Mouse (Mus musculus): ENCODE measurements around the gene Mpeg1. TPM values are rescaled to one million over a fixed set of nuclear protein-coding genes. Genes with fewer than 3 reads are reported as not detected.

The Mpeg1 gene
- polyA plus RNA-seq, 1 experiment from 2014 or later: 1.0 TPM

DNA sequence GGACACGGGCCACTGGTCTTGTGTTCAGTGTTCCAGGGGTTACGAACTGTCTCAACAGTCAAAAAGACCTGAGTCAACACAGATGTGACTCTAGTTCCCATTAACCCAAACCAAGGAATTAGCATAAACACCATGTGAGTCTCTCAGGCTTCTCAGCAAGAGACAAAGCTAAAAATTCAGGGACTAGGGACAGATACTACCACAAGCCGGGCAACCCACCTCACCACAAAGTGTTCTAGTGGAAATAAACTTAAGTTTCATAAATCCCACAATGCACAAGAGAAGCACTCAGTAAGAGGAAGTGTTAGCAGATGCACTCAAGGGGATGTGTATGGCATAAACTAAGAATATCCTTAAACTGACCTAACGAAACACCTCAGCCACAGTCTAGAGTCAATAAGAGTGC, 25.6 kb upstream of the Mpeg1 start:
- Histone ChIP-seq H3K4me2 (replicated peaks; ENCODE audit: low read depth, low read length) (no peak overlapping the region), H3K4me3 (ENCODE audit: low read depth, low read length) (no peak overlapping the region), H3K9ac (ENCODE audit: low read depth, low read length) (no peak overlapping the region), H3K27me3 (ENCODE audit: control insufficient read depth, insufficient read depth, low read length) (no peaks in the 10 kb centered on the region), H3K36me3 (ENCODE audit: control insufficient read depth, insufficient read depth, low read length) (no peaks in the 10 kb centered on the region), H3K4me1 (replicated peaks; ENCODE audit: control insufficient read depth, insufficient read depth, low read length) (no peaks in the 10 kb centered on the region), H3K27ac (ENCODE audit: low read depth, low read length) (no peak overlapping the region), H3K9me3 (ENCODE audit: control insufficient read depth, low read length) (no peaks in the 10 kb centered on the region)
- no peak for ATAC-seq (ENCODE audit: low FRiP score)
- WGBS: 80% methylated on average over 4 of the region's 4 CpGs
- DNase-seq (ENCODE audit: low spot score): no peak

DNA sequence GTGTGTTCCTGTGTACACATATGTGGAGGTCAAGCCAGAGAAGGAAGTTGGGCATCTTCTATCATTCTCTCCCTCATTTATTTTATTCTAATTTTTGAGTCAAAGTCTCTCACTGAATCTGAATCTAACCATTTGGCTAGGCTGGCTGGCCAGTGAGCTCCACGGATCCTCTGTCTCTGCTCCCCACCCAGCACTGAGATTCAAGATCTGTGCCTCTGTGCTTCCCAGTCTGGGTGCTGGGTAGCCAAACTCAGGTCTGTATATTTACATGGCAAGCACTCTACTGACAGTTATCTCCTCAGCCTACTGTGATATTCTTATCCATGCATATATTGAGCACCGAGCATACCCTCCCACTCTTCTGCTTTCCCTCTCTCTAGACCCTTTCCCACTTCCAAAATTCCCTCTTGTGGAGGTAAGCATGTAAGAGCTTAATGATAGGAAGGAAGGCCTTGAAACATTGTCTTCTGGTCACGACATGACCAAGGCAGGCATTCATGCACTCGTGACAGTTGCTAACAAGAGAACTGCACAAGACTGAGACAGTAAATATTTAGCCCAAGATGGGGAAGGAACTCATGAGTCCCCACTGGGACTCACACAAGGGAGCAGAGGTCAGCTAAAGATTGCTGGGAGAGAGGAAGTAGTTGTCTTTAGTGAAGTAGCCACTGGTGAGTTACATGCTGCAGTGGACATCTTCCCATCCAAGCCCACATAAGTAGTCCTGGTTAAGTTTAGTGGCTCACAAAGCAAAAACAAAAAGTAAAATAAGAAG, 24.6 kb upstream of the Mpeg1 start:
- Histone ChIP-seq H3K9me3 (ENCODE audit: control insufficient read depth, low read length) (no peaks in the 10 kb centered on the region), H3K36me3 (ENCODE audit: control insufficient read depth, insufficient read depth, low read length) (no peaks in the 10 kb centered on the region), H3K4me2 (replicated peaks; ENCODE audit: low read depth, low read length) (no peak overlapping the region), H3K27me3 (ENCODE audit: control insufficient read depth, insufficient read depth, low read length) (no peaks in the 10 kb centered on the region), H3K4me3 (ENCODE audit: low read depth, low read length) (no peak overlapping the region), H3K27ac (ENCODE audit: low read depth, low read length) (no peak overlapping the region), H3K9ac (ENCODE audit: low read depth, low read length) (no peak overlapping the region), H3K4me1 (replicated peaks; ENCODE audit: control insufficient read depth, insufficient read depth, low read length) (no peaks in the 10 kb centered on the region)
- DNase-seq (ENCODE audit: low spot score) (no peak), ATAC-seq (ENCODE audit: low FRiP score) (no peak)
- 81% methylated on average over 4 of the region's 4 CpGs for WGBS

DNA sequence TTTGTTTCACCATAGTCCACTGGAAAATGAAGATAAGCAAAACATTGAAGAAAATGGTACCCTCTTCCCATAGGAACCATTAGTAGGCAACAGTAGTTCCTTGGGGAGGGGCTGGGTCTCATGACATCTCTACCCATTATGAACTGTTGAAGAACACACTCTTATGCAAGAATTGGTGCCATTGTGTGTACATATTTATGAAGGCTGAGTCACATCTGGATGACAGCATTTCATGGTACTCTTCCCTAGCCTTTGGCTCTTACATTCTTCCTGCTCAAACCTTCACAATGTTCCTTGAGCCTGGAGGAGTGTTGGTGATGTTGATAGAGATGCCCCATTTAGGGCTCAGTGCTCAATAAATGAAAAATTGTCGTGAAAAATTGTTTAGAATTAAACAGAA, 21.0 kb upstream of the Mpeg1 start:
- no peak overlapping the region for H3K27ac ChIP-seq (ENCODE audit: low read depth, low read length)
- H3K9me3 ChIP-seq (ENCODE audit: control insufficient read depth, low read length): no peaks in the 10 kb centered on the region
- no peaks in the 10 kb centered on the region for H3K36me3 ChIP-seq (ENCODE audit: control insufficient read depth, insufficient read depth, low read length)
- H3K27me3 ChIP-seq (ENCODE audit: control insufficient read depth, insufficient read depth, low read length): no peaks in the 10 kb centered on the region
- no peak for ATAC-seq (ENCODE audit: low FRiP score)
- 67% methylated on average over 1 of the region's 1 CpGs for WGBS
- H3K4me1 ChIP-seq (replicated peaks; ENCODE audit: control insufficient read depth, insufficient read depth, low read length): no peaks in the 10 kb centered on the region
- H3K9ac ChIP-seq (ENCODE audit: low read depth, low read length): no peak overlapping the region
- H3K4me2 ChIP-seq (replicated peaks; ENCODE audit: low read depth, low read length): no peak overlapping the region
- H3K4me3 ChIP-seq (ENCODE audit: low read depth, low read length): no peak overlapping the region
- DNase-seq (ENCODE audit: low spot score): no peak

DNA sequence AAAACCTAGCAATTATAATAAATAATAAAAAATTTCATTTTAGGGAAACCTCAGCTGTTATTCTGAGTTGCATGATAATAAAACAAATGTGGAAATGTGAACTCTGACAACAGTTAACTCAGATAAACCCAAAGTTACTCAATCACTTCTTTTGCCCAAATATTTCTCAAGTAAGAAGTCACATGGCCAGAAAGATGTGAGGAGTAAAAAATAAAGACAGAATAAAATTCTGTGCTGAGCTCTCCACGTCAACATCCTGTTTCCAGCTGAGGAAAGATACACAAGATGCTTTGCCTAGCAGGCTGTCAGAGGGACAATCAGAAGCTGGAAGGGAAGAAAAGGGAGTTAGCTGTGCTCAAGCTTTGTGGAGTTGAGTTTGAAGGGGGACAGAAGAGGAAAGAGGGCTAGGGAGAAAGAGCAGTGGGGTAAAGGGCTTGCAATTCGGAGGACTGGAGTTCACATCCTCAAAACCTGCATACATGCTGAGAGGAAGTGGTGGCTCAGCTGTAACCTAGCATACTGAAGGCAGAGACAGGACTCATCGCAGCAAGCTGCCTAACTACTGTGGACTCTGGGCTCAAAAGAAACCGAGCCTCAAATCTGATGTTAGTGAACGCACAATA, 20.4 kb upstream of the Mpeg1 start:
- ATAC-seq (ENCODE audit: low FRiP score) (no peak), DNase-seq (ENCODE audit: low spot score) (no peak)
- H3K9me3 ChIP-seq (ENCODE audit: control insufficient read depth, low read length): no peaks in the 10 kb centered on the region
- no peak overlapping the region for H3K27ac ChIP-seq (ENCODE audit: low read depth, low read length)
- no peak overlapping the region for H3K9ac ChIP-seq (ENCODE audit: low read depth, low read length)
- 76% methylated on average over 5 of the region's 5 CpGs for WGBS
- H3K4me3 ChIP-seq (ENCODE audit: low read depth, low read length): no peak overlapping the region
- no peaks in the 10 kb centered on the region for H3K36me3 ChIP-seq (ENCODE audit: control insufficient read depth, insufficient read depth, low read length)
- no peaks in the 10 kb centered on the region for H3K27me3 ChIP-seq (ENCODE audit: control insufficient read depth, insufficient read depth, low read length)
- no peak overlapping the region for H3K4me2 ChIP-seq (replicated peaks; ENCODE audit: low read depth, low read length)
- H3K4me1 ChIP-seq (replicated peaks; ENCODE audit: control insufficient read depth, insufficient read depth, low read length): no peaks in the 10 kb centered on the region

DNA sequence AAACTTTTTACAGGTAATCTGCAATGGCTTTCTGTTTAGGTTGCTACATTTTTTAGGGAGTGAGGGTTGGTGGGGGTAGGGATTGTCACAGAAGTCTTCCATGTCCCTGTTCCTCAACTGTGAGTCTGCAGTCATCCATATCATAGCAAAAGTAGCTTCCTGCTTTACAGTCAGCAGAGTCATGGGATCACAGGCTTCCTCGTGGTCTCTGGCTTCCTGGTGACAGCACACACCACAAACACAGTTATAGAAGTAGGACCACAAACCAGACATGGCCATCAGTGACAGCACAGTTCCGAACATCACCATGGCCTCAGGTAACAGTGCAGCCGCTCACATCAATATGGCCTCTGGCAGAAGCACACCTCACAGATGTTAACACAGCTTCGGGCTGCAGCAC, 18.0 kb upstream of the Mpeg1 start:
- no peaks in the 10 kb centered on the region for H3K4me1 ChIP-seq (replicated peaks; ENCODE audit: control insufficient read depth, insufficient read depth, low read length)
- H3K9me3 ChIP-seq (ENCODE audit: control insufficient read depth, low read length): no peaks in the 10 kb centered on the region
- H3K4me2 ChIP-seq (replicated peaks; ENCODE audit: low read depth, low read length): no peak overlapping the region
- no peak overlapping the region for H3K27ac ChIP-seq (ENCODE audit: low read depth, low read length)
- no peak for ATAC-seq (ENCODE audit: low FRiP score)
- H3K27me3 ChIP-seq (ENCODE audit: control insufficient read depth, insufficient read depth, low read length): no peaks in the 10 kb centered on the region
- WGBS: 83% methylated on average over 4 of the region's 4 CpGs
- no peak for DNase-seq (ENCODE audit: low spot score)
- H3K9ac ChIP-seq (ENCODE audit: low read depth, low read length): no peak overlapping the region
- H3K36me3 ChIP-seq (ENCODE audit: control insufficient read depth, insufficient read depth, low read length): no peaks in the 10 kb centered on the region
- no peak overlapping the region for H3K4me3 ChIP-seq (ENCODE audit: low read depth, low read length)

DNA sequence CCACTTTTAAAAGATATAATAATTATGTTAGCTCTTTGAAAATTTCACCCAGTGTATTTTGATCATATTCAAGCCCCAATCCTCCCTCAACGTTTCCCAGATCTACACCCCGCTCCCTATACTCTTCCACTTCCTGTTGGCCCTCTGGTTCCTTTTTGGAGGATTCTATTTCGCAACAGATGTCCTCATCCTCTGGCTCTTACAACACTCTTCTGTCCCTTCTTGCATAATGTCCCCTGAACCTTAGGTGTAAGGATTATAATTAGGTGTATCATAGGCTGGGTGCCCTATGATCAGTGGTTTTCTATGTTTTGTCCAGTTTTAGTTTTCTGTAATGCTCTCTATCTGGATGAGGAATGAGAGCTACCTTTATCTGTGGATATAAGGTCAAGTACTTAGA, 15.6 kb upstream of the Mpeg1 start:
- Histone ChIP-seq H3K4me3 (ENCODE audit: low read depth, low read length) (no peak overlapping the region), H3K9me3 (ENCODE audit: control insufficient read depth, low read length) (no peaks in the 10 kb centered on the region), H3K4me1 (replicated peaks; ENCODE audit: control insufficient read depth, insufficient read depth, low read length) (no peaks in the 10 kb centered on the region), H3K9ac (ENCODE audit: low read depth, low read length) (no peak overlapping the region), H3K4me2 (replicated peaks; ENCODE audit: low read depth, low read length) (no peak overlapping the region), H3K27me3 (ENCODE audit: control insufficient read depth, insufficient read depth, low read length) (no peaks in the 10 kb centered on the region), H3K36me3 (ENCODE audit: control insufficient read depth, insufficient read depth, low read length) (no peaks in the 10 kb centered on the region), H3K27ac (ENCODE audit: low read depth, low read length) (no peak overlapping the region)
- WGBS: 81% methylated on average over 3 of the region's 3 CpGs
- ATAC-seq (ENCODE audit: low FRiP score) (no peak), DNase-seq (ENCODE audit: low spot score) (no peak)

DNA sequence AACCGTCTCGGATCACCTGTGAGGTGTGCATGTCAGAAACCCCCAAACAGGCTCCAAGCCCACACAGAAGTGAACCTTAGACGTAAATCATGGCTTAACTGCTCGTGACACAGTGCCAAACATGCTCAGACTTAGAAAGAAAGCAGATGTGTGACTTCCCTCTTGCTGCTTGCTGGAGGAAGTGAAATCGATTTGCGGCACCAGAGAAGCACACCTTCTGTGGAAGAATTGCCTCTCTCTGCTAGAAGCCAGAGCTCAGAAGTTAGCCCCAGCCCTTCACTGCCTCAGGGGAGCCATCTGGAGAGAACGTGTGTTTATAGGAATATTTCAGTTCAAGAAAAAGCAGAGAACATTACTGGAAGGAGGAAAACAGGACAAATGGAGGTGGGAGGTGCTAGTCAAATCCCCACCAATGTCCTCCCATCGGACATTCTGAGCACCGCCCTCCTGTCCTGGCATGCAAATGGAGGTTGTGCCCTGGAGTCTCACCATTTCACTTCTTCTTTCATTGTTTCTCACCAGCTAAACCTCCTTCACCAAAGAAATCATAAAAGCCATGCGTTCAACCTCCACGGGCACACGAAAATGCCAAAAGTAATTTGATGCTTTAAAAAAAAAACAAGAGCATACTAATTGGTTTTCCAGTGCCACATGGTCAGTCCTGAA, 3.0 kb upstream of the Mpeg1 start:
- Histone ChIP-seq H3K27me3 (ENCODE audit: control insufficient read depth, insufficient read depth, low read length) (no peaks in the 10 kb centered on the region), H3K9me3 (ENCODE audit: control insufficient read depth, low read length) (no peaks in the 10 kb centered on the region), H3K27ac (ENCODE audit: low read depth, low read length) (no peak overlapping the region), H3K9ac (ENCODE audit: low read depth, low read length) (no peak overlapping the region), H3K4me1 (replicated peaks; ENCODE audit: control insufficient read depth, insufficient read depth, low read length) (no peaks in the 10 kb centered on the region), H3K4me3 (ENCODE audit: low read depth, low read length) (no peak overlapping the region), H3K4me2 (replicated peaks; ENCODE audit: low read depth, low read length) (no peak overlapping the region), H3K36me3 (ENCODE audit: control insufficient read depth, insufficient read depth, low read length) (no peaks in the 10 kb centered on the region)
- DNase-seq (ENCODE audit: low spot score) (no peak), ATAC-seq (ENCODE audit: low FRiP score) (no peak)
- 83% methylated on average over 12 of the region's 12 CpGs for WGBS

DNA sequence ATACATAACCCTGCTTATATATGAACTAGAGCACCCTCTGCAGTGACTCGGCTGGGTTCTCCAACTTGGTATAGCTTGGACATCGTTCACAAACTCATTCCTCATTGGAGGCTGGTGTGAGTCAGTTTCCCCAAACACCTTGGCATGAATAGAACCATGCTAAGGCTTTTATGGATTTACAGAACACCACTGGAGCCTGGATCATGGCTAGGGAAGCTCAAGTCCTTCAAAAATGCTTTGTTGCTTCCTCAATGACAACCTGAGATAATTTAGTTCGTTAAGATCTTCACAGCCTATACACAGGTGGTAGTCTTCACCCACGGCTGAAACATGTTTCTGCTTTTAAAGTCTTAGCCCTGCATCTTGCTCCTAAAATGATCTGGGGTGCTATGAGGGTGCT, 1.1 kb upstream of the Mpeg1 start:
- H3K4me1 ChIP-seq (replicated peaks; ENCODE audit: control insufficient read depth, insufficient read depth, low read length): no peaks in the 10 kb centered on the region
- H3K27me3 ChIP-seq (ENCODE audit: control insufficient read depth, insufficient read depth, low read length): no peaks in the 10 kb centered on the region
- no peak overlapping the region for H3K4me2 ChIP-seq (replicated peaks; ENCODE audit: low read depth, low read length)
- H3K27ac ChIP-seq (ENCODE audit: low read depth, low read length): no peak overlapping the region
- no peak for DNase-seq (ENCODE audit: low spot score)
- H3K9ac ChIP-seq (ENCODE audit: low read depth, low read length): no peak overlapping the region
- WGBS: 88% methylated on average over 4 of the region's 4 CpGs
- H3K36me3 ChIP-seq (ENCODE audit: control insufficient read depth, insufficient read depth, low read length): no peaks in the 10 kb centered on the region
- H3K9me3 ChIP-seq (ENCODE audit: control insufficient read depth, low read length): no peaks in the 10 kb centered on the region
- no peak overlapping the region for H3K4me3 ChIP-seq (ENCODE audit: low read depth, low read length)
- ATAC-seq (ENCODE audit: low FRiP score): no peak

Data from hindbrain, embryonic 11.5 days (tissue).